Mouse (Mus musculus): ENCODE data around the gene Eri3.

- TF ChIP-seq CTCF (IDR thresholded peaks at IDR 0.05) (no peak), POLR2A (IDR thresholded peaks at IDR 0.05; ENCODE audit: insufficient read depth, low read depth, low read length) (no peak)
Measured at GRCm38 (mm10) chr4:117612713-117613112, 62.5 kb downstream of the Eri3 start.

Measured in heart, adult 2 months (tissue).